In genomic region chr3:88654621-88655020, GRCm38 (mm10) we compare ENCODE assay signal across 18 mouse cellular contexts. TPM values are rescaled to one million over a fixed set of nuclear protein-coding genes. Genes with fewer than 3 reads are reported as not detected.
DNase-seq lines count a peak whose midpoint lies in the region; ATAC-seq and TF ChIP-seq lines count a peak whose summit lies in the region.
"Had no signal": no experiment of that assay in that cellular context is flagged by ENCODE, and none has a peak within 500 bp of the region (broad histone marks: within the 10 kb centered on the region; RNA-seq: fewer than 3 reads in every experiment).

No protein-coding gene starts in this region.

- no peak overlapping the region for H3K4me3 ChIP-seq in C2C12 (ENCODE audit: insufficient read depth, poor library complexity, severe bottlenecking)
- H3K4me3 ChIP-seq in thymus, adult 2 months (ENCODE audit: control insufficient read depth, insufficient read depth, low read length) = no peak overlapping the region
- H3K4me3 ChIP-seq: forebrain, embryonic 12.5 days; neural tube, embryonic 13.5 days had no signal

- no peak for ATAC-seq in granulocyte monocyte progenitor cell, adult 5-6 weeks (replicated peaks; ENCODE audit: poor library complexity, severe bottlenecking)
- ATAC-seq: inflammation-experienced regulatory T-cells, adult 6 months had no signal

- no peak for TF ChIP-seq CTCF in C2C12 (IDR thresholded peaks at IDR 0.05; ENCODE audit: control insufficient read depth, insufficient read depth, insufficient read length)
- TF ChIP-seq CTCF in thymus, adult 2 months (IDR thresholded peaks at IDR 0.05; ENCODE audit: borderline replicate concordance, control insufficient read depth, extremely low read depth, insufficient read depth, low read length, poor library complexity) = no peak

- no peak for TF ChIP-seq POLR2A in thymus, adult 2 months (IDR thresholded peaks at IDR 0.05; ENCODE audit: control insufficient read depth, extremely low read depth, insufficient read depth, low read length, poor library complexity)

- H3K79me2 ChIP-seq in C2C12 (ENCODE audit: control insufficient read depth, insufficient read depth) = no peaks in the 10 kb centered on the region

- no peaks in the 10 kb centered on the region for H3K79me3 ChIP-seq in C2C12 (ENCODE audit: low read depth)

- intact Hi-C loops in heart, postnatal 25 days (cut with DNase I) = no loop called here
- intact Hi-C loops in heart, postnatal 10 days (cut with DNase I) = no loop called here

- no peak overlapping the region for H3K27ac ChIP-seq in thymus, adult 2 months (ENCODE audit: control insufficient read depth, insufficient read depth, low read length)
- H3K27ac ChIP-seq: forebrain, embryonic 12.5 days; neural tube, embryonic 13.5 days had no signal

- 84% methylated on average over 4 of the region's 4 CpGs for WGBS in thymus, adult 2 months

- no peaks in the 10 kb centered on the region for H3K36me3 ChIP-seq in C2C12 (ENCODE audit: control insufficient read depth, insufficient read depth)
- no peaks in the 10 kb centered on the region for H3K36me3 ChIP-seq in thymus, adult 2 months (ENCODE audit: control insufficient read depth, insufficient read depth, low read length)
- H3K36me3 ChIP-seq: forebrain, embryonic 12.5 days had no signal

- H3K4me1 ChIP-seq in thymus, adult 2 months (replicated peaks; ENCODE audit: control insufficient read depth, insufficient read depth, low read length) = no peaks in the 10 kb centered on the region
- H3K4me1 ChIP-seq: forebrain, embryonic 12.5 days; neural tube, embryonic 13.5 days had no signal

- H3K27me3 ChIP-seq in C2C12 (ENCODE audit: control insufficient read depth, insufficient read depth, insufficient read length) = no peaks in the 10 kb centered on the region
- no peaks in the 10 kb centered on the region for H3K27me3 ChIP-seq in thymus, adult 2 months (ENCODE audit: control insufficient read depth, insufficient read depth, low read length)
- H3K27me3 ChIP-seq: forebrain, embryonic 12.5 days; neural tube, embryonic 13.5 days had no signal

- no peak overlapping the region for H3ac ChIP-seq in C2C12 (ENCODE audit: control insufficient read depth, insufficient read length, low read depth)

- peak; percentile 93 for DNase-seq in heart, adult 11 months
- DNase-seq in heart, postnatal 25 days (ENCODE audit: low spot score) = no peak
- DNase-seq in heart, adult 18-20 months = peak; percentile 64 to 78
- DNase-seq in heart, postnatal 10 days = peak; percentile 67 to 80
- DNase-seq in gastrocnemius, adult 18-20 months (ENCODE audit: low spot score) = no peak
- no peak for DNase-seq in thymus, adult 2 months
- DNase-seq: cerebellum, adult 2 months; embryo, embryonic 11 days; gastrocnemius, postnatal 14 days; left cerebral cortex, postnatal 4 days; midbrain, embryonic 14.5 days had no signal

TF ChIP-seq in C2C12, 6 proteins besides CTCF, POLR2A, EP300 and RAD21:
- TF ChIP-seq MYOD1 (IDR thresholded peaks at IDR 0.05; ENCODE audit: control insufficient read depth, insufficient read length, low read depth) = peak; percentile 43
- TF ChIP-seq FOSL1 (IDR thresholded peaks at IDR 0.05; ENCODE audit: insufficient read depth, low read length, poor library complexity, severe bottlenecking) = no peak
- no peak for TF ChIP-seq MYOG (IDR thresholded peaks at IDR 0.05; ENCODE audit: control insufficient read depth, extremely low read depth, insufficient read length)
- peak; percentile 51 for TF ChIP-seq USF1 (IDR thresholded peaks at IDR 0.05; ENCODE audit: low read depth)
TF ChIP-seq in C2C12: peak in this region for 2.

RNA-seq across cellular contexts. Expression of gene Rxfp4, which starts 1.7 kb away (rescaled TPM):
- not detected for total RNA-seq in heart, postnatal 25 days (2021)
- 0.05 TPM for polyA plus RNA-seq in C2C12 (2012; fragmentation: generic; extraction: Trizol)
- total RNA-seq in heart, adult 18-20 months (2021) = not detected
- total RNA-seq in heart, postnatal 10 days (2021) = not detected
- total RNA-seq in gastrocnemius, adult 18-20 months (2021) = not detected
- not detected in 2 replicates for total RNA-seq in granulocyte monocyte progenitor cell, adult 5-6 weeks (2014; fragmentation: Nextera tagmentation)
- not detected in 2 replicates for total RNA-seq in granulocyte monocyte progenitor cell, adult 5-6 weeks (2017)
- polyA plus RNA-seq in thymus, adult 2 months (2012; rRNA removed) = not detected in 2 replicates
- total RNA-seq: gastrocnemius, postnatal 14 days; layer of hippocampus, postnatal 10 days; left cerebral cortex, postnatal 4 days had no signal
- polyA plus RNA-seq: cerebellum, adult 2 months; forebrain, embryonic 12.5 days; inflammation-experienced regulatory T-cells, adult 6 months; lung, embryonic 16.5 days; midbrain, embryonic 14.5 days; neural tube, embryonic 13.5 days had no signal

RNA-seq across cellular contexts. Expression of gene Khdc4, which starts 31.0 kb away (rescaled TPM):
- total RNA-seq in heart, postnatal 25 days (2021) = 10 to 100 TPM; 27.1 to 28.8 TPM
- 14.4 TPM for polyA plus RNA-seq in C2C12 (2012; fragmentation: generic; extraction: Trizol)
- total RNA-seq in heart, adult 18-20 months (2021) = 10 to 100 TPM; 25.7 to 26.3 TPM
- 10 to 100 TPM; 39.5 to 42.9 TPM for total RNA-seq in heart, postnatal 10 days (2021)
- 10 to 100 TPM; 18.7 to 23.4 TPM for total RNA-seq in gastrocnemius, adult 18-20 months (2021)
- total RNA-seq in granulocyte monocyte progenitor cell, adult 5-6 weeks (2014; fragmentation: Nextera tagmentation) = 57.4 and 68.2 TPM in 2 replicates
- 35.4 and 49.3 TPM in 2 replicates for total RNA-seq in granulocyte monocyte progenitor cell, adult 5-6 weeks (2017)
- 116 and 124 TPM in 2 replicates for polyA plus RNA-seq in thymus, adult 2 months (2012; rRNA removed)

RNA-seq across cellular contexts. Expression of gene Arhgef2, which starts 48.9 kb away (rescaled TPM):
- 10 to 100 TPM; 42.6 to 51.8 TPM for total RNA-seq in heart, postnatal 25 days (2021)
- 88.3 TPM for polyA plus RNA-seq in C2C12 (2012; fragmentation: generic; extraction: Trizol)
- 10 to 100 TPM; 32.3 to 32.9 TPM for total RNA-seq in heart, adult 18-20 months (2021)
- total RNA-seq in heart, postnatal 10 days (2021) = 10 to 100 TPM; 89.5 to 96.3 TPM
- total RNA-seq in gastrocnemius, adult 18-20 months (2021) = 10 to 100 TPM; 11.5 to 20.0 TPM
- 125 and 137 TPM in 2 replicates for total RNA-seq in granulocyte monocyte progenitor cell, adult 5-6 weeks (2014; fragmentation: Nextera tagmentation)
- 59.1 and 73.5 TPM in 2 replicates for total RNA-seq in granulocyte monocyte progenitor cell, adult 5-6 weeks (2017)
- polyA plus RNA-seq in thymus, adult 2 months (2012; rRNA removed) = 164 and 192 TPM in 2 replicates

Comparison
In these comparisons a context has a peak if more than half of its experiments do, and no peak if none do; other contexts are left out.
1. DNase-seq: peak in heart, adult 11 months (single experiment), heart, adult 18-20 months (2 of 2) and heart, postnatal 10 days (2 of 2); none in heart, postnatal 25 days (single experiment), gastrocnemius, adult 18-20 months (single experiment) and thymus, adult 2 months (single experiment).